Mouse (Mus musculus): ENCODE measurements at regions not wholly inside any gene's neighbourhood (a gene's known extent, or its start where the extent isn't known, plus 50 kb on each side); places are given as distances from the start of the nearest gene placed in this dataset.

GRCm38 (mm10) chr3:61849317-61849716 lies 483.6 kb upstream of the B430305J03Rik start:
- Histone ChIP-seq H3K27ac (replicated peaks) (no peak overlapping the region), H3K27me3 (ENCODE audit: low read depth, poor library complexity, severe bottlenecking) (no peaks in the 10 kb centered on the region), H3K4me1 (no peaks in the 10 kb centered on the region), H3K4me3 (no peak overlapping the region), H3K9me3 (replicated peaks) (no peaks in the 10 kb centered on the region), H3K36me3 (no peaks in the 10 kb centered on the region)
- DNase-seq (ENCODE audit: low spot score): no peak
- 93% methylated on average over 2 of the region's 2 CpGs for WGBS

GRCm38 (mm10) chr3:61846703-61847102 lies 481.0 kb upstream of the B430305J03Rik start:
- H3K27ac ChIP-seq (replicated peaks): no peak overlapping the region
- no peak for DNase-seq (ENCODE audit: low spot score)
- no peak overlapping the region for H3K4me3 ChIP-seq
- WGBS: 87% methylated on average over 3 of the region's 3 CpGs
- H3K36me3 ChIP-seq: no peaks in the 10 kb centered on the region
- H3K27me3 ChIP-seq (ENCODE audit: low read depth, poor library complexity, severe bottlenecking): no peaks in the 10 kb centered on the region
- no peaks in the 10 kb centered on the region for H3K9me3 ChIP-seq (replicated peaks)
- no peaks in the 10 kb centered on the region for H3K4me1 ChIP-seq

GRCm38 (mm10) chr3:61839355-61840009 lies 473.7 kb upstream of the B430305J03Rik start:
- peak; percentile 31 for DNase-seq (ENCODE audit: low spot score)
- H3K27me3 ChIP-seq (ENCODE audit: low read depth, poor library complexity, severe bottlenecking): no peaks in the 10 kb centered on the region
- H3K4me3 ChIP-seq: no peak overlapping the region
- H3K9me3 ChIP-seq (replicated peaks): no peaks in the 10 kb centered on the region
- no peak overlapping the region for H3K27ac ChIP-seq (replicated peaks)
- H3K36me3 ChIP-seq: no peaks in the 10 kb centered on the region
- no peaks in the 10 kb centered on the region for H3K4me1 ChIP-seq
- 49% methylated on average over 3 of the region's 3 CpGs for WGBS

GRCm38 (mm10) chr3:61816807-61817206 lies 451.1 kb upstream of the B430305J03Rik start:
- peaks cover 6% of the 10 kb centered on the region; the same call in 1 of the 2 replicates for H3K4me1 ChIP-seq
- H3K4me3 ChIP-seq: no peak overlapping the region
- no peaks in the 10 kb centered on the region for H3K36me3 ChIP-seq
- H3K27ac ChIP-seq (replicated peaks): no peak overlapping the region
- H3K9me3 ChIP-seq (replicated peaks): no peaks in the 10 kb centered on the region
- no peak for DNase-seq (ENCODE audit: low spot score)
- H3K27me3 ChIP-seq (ENCODE audit: low read depth, poor library complexity, severe bottlenecking): no peaks in the 10 kb centered on the region

GRCm38 (mm10) chr3:61796021-61796420 lies 430.3 kb upstream of the B430305J03Rik start:
- H3K27me3 ChIP-seq (ENCODE audit: low read depth, poor library complexity, severe bottlenecking): no peaks in the 10 kb centered on the region
- no peaks in the 10 kb centered on the region for H3K9me3 ChIP-seq (replicated peaks)
- no peaks in the 10 kb centered on the region for H3K4me1 ChIP-seq
- no peak for DNase-seq (ENCODE audit: low spot score)
- WGBS: 76% methylated on average over 2 of the region's 2 CpGs
- no peak overlapping the region for H3K27ac ChIP-seq (replicated peaks)
- H3K4me3 ChIP-seq: no peak overlapping the region
- no peaks in the 10 kb centered on the region for H3K36me3 ChIP-seq

GRCm38 (mm10) chr3:61790674-61791073 lies 424.9 kb upstream of the B430305J03Rik start:
- H3K9me3 ChIP-seq (replicated peaks): no peaks in the 10 kb centered on the region
- 83% methylated on average over 4 of the region's 4 CpGs for WGBS
- H3K36me3 ChIP-seq: no peaks in the 10 kb centered on the region
- no peak for DNase-seq (ENCODE audit: low spot score)
- H3K4me1 ChIP-seq: no peaks in the 10 kb centered on the region
- no peak overlapping the region for H3K27ac ChIP-seq (replicated peaks)
- no peak overlapping the region for H3K4me3 ChIP-seq
- no peaks in the 10 kb centered on the region for H3K27me3 ChIP-seq (ENCODE audit: low read depth, poor library complexity, severe bottlenecking)
